Mouse (Mus musculus) G1E (cell line): Measurements from ENCODE around the gene Nthl1. TPM values are rescaled to one million over a fixed set of nuclear protein-coding genes. Genes with fewer than 3 reads are reported as not detected.

Experiments used
- ATAC-seq: 2 replicates; pipeline ENCODE4 v1.8.0; 2016; ENCODE audit warnings: mild to moderate bottlenecking; ENCODE audit not compliant: insufficient number of reproducible peaks, poor library complexity, low FRiP score, severe bottlenecking; ENCODE audit errors: extremely low read depth
- DNase-seq: peaks from one replicate; pipeline ENCODE4 v3.0.0; 2012; ENCODE audit warnings: low spot score
- H3K27me3 ChIP-seq: 2 replicates; pipeline ENCODE4 v1.6.1; 2012; ENCODE audit warnings: mild to moderate bottlenecking, low read length, inconsistent platforms; ENCODE audit not compliant: insufficient read depth
- H3K36me3 ChIP-seq: replicated peaks from 2 replicates; pipeline ENCODE3; 2012; ENCODE audit warnings: mild to moderate bottlenecking, inconsistent platforms
- H3K4me1 ChIP-seq: 2 replicates; pipeline ENCODE4 v1.6.1; 2012; ENCODE audit warnings: low read depth, low read length, inconsistent platforms, mixed read lengths; ENCODE audit not compliant: insufficient read depth
- H3K4me3 ChIP-seq: 2 replicates; pipeline ENCODE4 v1.5.1; 2012; ENCODE audit warnings: low read depth, mild to moderate bottlenecking, inconsistent platforms, low read length, moderate library complexity, mixed read lengths
- H3K9me3 ChIP-seq: replicated peaks from 2 replicates; pipeline ENCODE4 v1.6.1; 2012; ENCODE audit warnings: inconsistent platforms
- CTCF ChIP-seq: IDR thresholded peaks from 2 replicates; pipeline ENCODE4 v1.5.1; 2012; ENCODE audit warnings: low read depth, low read length, inconsistent platforms, mixed read lengths
- GATA1 ChIP-seq: IDR thresholded peaks from 2 replicates; pipeline ENCODE4 v1.6.1; 2012; ENCODE audit warnings: borderline replicate concordance, low read length, inconsistent platforms, mixed read lengths
- GATA2 ChIP-seq: IDR thresholded peaks from 2 replicates; pipeline ENCODE4 v1.6.1; 2012; ENCODE audit warnings: low read depth, low read length, inconsistent platforms, borderline replicate concordance
- POLR2AphosphoS5 ChIP-seq: IDR thresholded peaks from 2 replicates; pipeline ENCODE4 v1.6.1; 2012; ENCODE audit warnings: low read depth, low read length, inconsistent platforms; ENCODE audit not compliant: insufficient replicate concordance
- TAL1 ChIP-seq: conservative IDR thresholded peaks from 2 replicates; pipeline ENCODE4 v1.6.1; 2012; ENCODE audit warnings: low read depth, low read length, inconsistent platforms, mixed read lengths
- polyA plus RNA-seq: library from polyadenylated mRNA; stranded (reverse); fragments of >175 nt; gene quantifications from 2 replicates; pipeline ENCODE4 v1.2.3, GENCODE M21; 2012
- total RNA-seq, 2 experiments: library from RNA; stranded (forward) in 1 of 2; stranded (reverse) in 1 of 2; fragments of 200-1000 nt in 1 of 2; fragments of >200 nt in 1 of 2; fragmentation: Nextera tagmentation in 1 of 2; gene quantifications; 2 replicates each; pipeline ENCODE4 v1.2.3; 2014 to 2017

The Nthl1 gene
- total and polyA plus RNA-seq, 3 experiments, result 3.8 to 21.5 (median 9.8) TPM

- Histone ChIP-seq H3K9me3 (no peaks in the 10 kb centered on the region), H3K36me3 (peaks cover 88% of the 10 kb centered on the region), H3K27me3 (no peaks in the 10 kb centered on the region), H3K4me3 (no peak overlapping the region), H3K4me1 (peaks cover 4% of the 10 kb centered on the region; the same call in 1 of the 2 replicates)
- DNase-seq (no peak), ATAC-seq (no peak)
- no peak for TF ChIP-seq POLR2AphosphoS5
- no peak for TF ChIP-seq TAL1
- TF ChIP-seq GATA2, result no peak
- no peak for TF ChIP-seq CTCF
- no peak for TF ChIP-seq GATA1
Observed at GRCm38 (mm10) chr17:24593248-24593647, 39.2 kb upstream of the Nthl1 start.

GRCm38 (mm10) chr17:24593992-24594890 lies 38.2 kb upstream of the Nthl1 start:
- peaks cover 4% of the 10 kb centered on the region; the same call in 1 of the 2 replicates for H3K4me1 ChIP-seq
- TF ChIP-seq GATA1, result no peak
- no peak for TF ChIP-seq POLR2AphosphoS5
- no peak for TF ChIP-seq GATA2
- no peak for TF ChIP-seq CTCF
- TF ChIP-seq TAL1, result no peak
- H3K36me3 ChIP-seq, result peaks cover 93% of the 10 kb centered on the region
- DNase-seq, result no peak
- H3K9me3 ChIP-seq, result no peaks in the 10 kb centered on the region
- no peaks in the 10 kb centered on the region for H3K27me3 ChIP-seq
- no peak overlapping the region for H3K4me3 ChIP-seq
- no peak for ATAC-seq

GRCm38 (mm10) chr17:24595126-24596072 lies 37.1 kb upstream of the Nthl1 start:
- Histone ChIP-seq H3K9me3 (no peaks in the 10 kb centered on the region), H3K4me3 (no peak overlapping the region), H3K36me3 (peaks cover 98% of the 10 kb centered on the region), H3K4me1 (peaks cover 4% of the 10 kb centered on the region; the same call in 1 of the 2 replicates), H3K27me3 (no peaks in the 10 kb centered on the region)
- ATAC-seq (no peak), DNase-seq (no peak)
- TF ChIP-seq GATA1 (no peak), CTCF (no peak), TAL1 (no peak), POLR2AphosphoS5 (no peak)

- TF ChIP-seq CTCF, result no peak
- TF ChIP-seq TAL1, result no peak
- TF ChIP-seq GATA2, result no peak
- TF ChIP-seq POLR2AphosphoS5, result no peak
- TF ChIP-seq GATA1, result no peak
- no peaks in the 10 kb centered on the region for H3K9me3 ChIP-seq
- H3K27me3 ChIP-seq, result no peaks in the 10 kb centered on the region
- DNase-seq, result no peak
- no peak for ATAC-seq
- peaks cover 98% of the 10 kb centered on the region for H3K36me3 ChIP-seq
- H3K4me3 ChIP-seq, result no peak overlapping the region
- H3K4me1 ChIP-seq, result peaks cover 4% of the 10 kb centered on the region; the same call in 1 of the 2 replicates
Observed at GRCm38 (mm10) chr17:24596073-24596466, 36.4 kb upstream of the Nthl1 start.

- Histone ChIP-seq H3K27me3 (no peaks in the 10 kb centered on the region), H3K4me3 (no peak overlapping the region), H3K9me3 (no peaks in the 10 kb centered on the region), H3K4me1 (peaks cover 4% of the 10 kb centered on the region; the same call in 1 of the 2 replicates), H3K36me3 (peaks cover 98% of the 10 kb centered on the region)
- DNase-seq (no peak), ATAC-seq (no peak)
- TF ChIP-seq CTCF (no peak), TAL1 (no peak), POLR2AphosphoS5 (no peak), GATA2 (no peak), GATA1 (no peak)
Observed at GRCm38 (mm10) chr17:24596471-24597183, 35.9 kb upstream of the Nthl1 start.

GRCm38 (mm10) chr17:24597989-24598388 lies 34.5 kb upstream of the Nthl1 start:
- Histone ChIP-seq H3K36me3 (peaks cover 100% of the 10 kb centered on the region), H3K4me3 (no peak overlapping the region), H3K4me1 (peaks cover 4% of the 10 kb centered on the region; the same call in 1 of the 2 replicates), H3K27me3 (no peaks in the 10 kb centered on the region), H3K9me3 (no peaks in the 10 kb centered on the region)
- no peak for ATAC-seq
- DNase-seq, result no peak
- TF ChIP-seq GATA2 (no peak), TAL1 (no peak), GATA1 (no peak), POLR2AphosphoS5 (no peak)
